Mouse (Mus musculus) small intestine, adult 2 months (tissue): ENCODE measurements at regions not wholly inside any gene's neighbourhood (a gene's known extent, or its start where the extent isn't known, plus 50 kb on each side); places are given as distances from the start of the nearest gene placed in this dataset.
"Not testable (repeated sequence)": the region's sequence is repeated elsewhere in the genome, so short reads cannot be mapped to it uniquely, and the experiment has no call there.

Experiments
- H3K27ac ChIP-seq: fragments of 200-500 bp; 2 replicates; pipeline ENCODE4 v1.5.1; 2012; ENCODE audit warnings: low read depth, low read length, control low read depth, inconsistent platforms; ENCODE audit not compliant: insufficient read depth
- H3K27me3 ChIP-seq: fragments of 200-500 bp; 2 replicates; pipeline ENCODE4 v1.6.1; 2012; ENCODE audit warnings: mild to moderate bottlenecking, moderate library complexity, low read length, inconsistent platforms; ENCODE audit not compliant: control insufficient read depth, insufficient read depth
- H3K36me3 ChIP-seq: fragments of 200-500 bp; 2 replicates; pipeline ENCODE4 v1.6.1; 2012; ENCODE audit warnings: mild to moderate bottlenecking, low read length, control low read depth, inconsistent platforms; ENCODE audit not compliant: control insufficient read depth, insufficient read depth
- H3K4me1 ChIP-seq: fragments of 200-500 bp; 2 replicates; pipeline ENCODE4 v1.6.1; 2012; ENCODE audit warnings: low read length, inconsistent platforms, mixed read lengths; ENCODE audit not compliant: control insufficient read depth, insufficient read depth, insufficient read length
- H3K4me3 ChIP-seq: fragments of 200-500 bp; 2 replicates; pipeline ENCODE4 v1.5.1; 2012; ENCODE audit warnings: low read depth, mild to moderate bottlenecking, control low read depth, inconsistent platforms, low read length, moderate library complexity
- CTCF ChIP-seq: fragments of 200-500 bp; IDR thresholded peaks from 2 replicates; pipeline ENCODE4 v1.5.1; 2012; ENCODE audit warnings: low read depth, mild to moderate bottlenecking, control low read depth, inconsistent platforms, low read length, moderate library complexity, mixed read lengths; ENCODE audit not compliant: insufficient replicate concordance, insufficient read length; ENCODE audit errors: extremely low read depth
- POLR2A ChIP-seq: fragments of 200-500 bp; IDR thresholded peaks from 2 replicates; pipeline ENCODE4 v1.6.1; 2012; ENCODE audit warnings: low read depth, mild to moderate bottlenecking, control low read depth, inconsistent platforms, low read length, moderate library complexity
- WGBS: fragments of 180-500 bp; shearing (Covaris S2); methylation state at CpG from one replicate; pipeline ENCODE4 v1.1.7; 2018; 5-methylcytosine and 5-hydroxymethylcytosine counted together

DNA sequence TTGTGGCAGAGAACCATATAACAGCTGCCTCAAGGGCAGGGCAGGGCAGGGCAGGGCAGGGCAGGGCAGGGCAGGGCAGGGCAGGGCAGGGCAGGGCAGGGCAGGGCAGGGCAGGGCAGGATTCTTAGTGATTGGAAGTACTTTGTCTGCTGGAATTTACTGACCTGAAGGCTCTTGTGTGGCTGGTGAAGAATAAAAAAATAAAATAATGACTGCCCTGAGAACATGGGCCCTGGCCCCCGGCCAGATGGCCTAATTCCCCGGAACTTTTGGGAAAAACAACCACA lies 169.3 kb downstream of the Qk start:
- WGBS, result 52% methylated on average over 2 of the region's 2 CpGs
- H3K27me3 ChIP-seq, H3K4me3 ChIP-seq, H3K36me3 ChIP-seq, H3K4me1 ChIP-seq, H3K27ac ChIP-seq: not testable (repeated sequence)

DNA sequence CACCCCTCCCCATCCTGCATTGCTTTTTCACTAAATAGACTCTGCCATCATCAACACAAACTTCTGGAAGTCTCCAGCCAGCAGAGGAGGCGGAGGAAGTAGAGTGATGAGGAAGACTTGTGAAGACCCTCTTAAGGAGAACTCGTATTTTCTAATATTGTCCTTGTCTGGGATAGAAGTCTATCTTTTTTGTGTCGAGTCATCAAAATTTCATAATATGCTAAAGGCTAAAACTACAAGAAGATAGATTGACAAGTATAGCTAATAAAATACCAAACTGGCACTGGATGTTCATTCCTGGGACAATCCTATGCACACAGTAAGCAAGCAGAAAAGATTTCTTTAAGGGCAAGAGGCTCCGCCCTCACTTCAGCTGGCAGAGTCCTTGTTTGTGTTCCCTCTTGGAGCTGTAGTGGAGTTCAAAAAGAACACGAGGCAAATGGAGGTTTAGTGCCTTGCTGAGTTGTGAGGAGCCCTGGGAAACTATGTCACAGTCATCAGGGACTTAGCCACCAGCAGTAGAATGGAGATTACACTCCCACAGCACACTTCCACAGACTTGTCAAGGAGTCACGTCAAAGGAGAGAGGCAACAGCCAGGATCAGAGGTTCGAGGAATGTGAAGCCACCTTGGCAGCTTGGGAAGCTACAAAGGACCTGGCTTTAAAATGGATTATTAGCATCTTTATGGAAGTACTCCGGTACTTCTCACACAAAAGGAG lies 169.8 kb downstream of the Qk start:
- no peak overlapping the region for H3K27ac ChIP-seq
- H3K27me3 ChIP-seq, result no peaks in the 10 kb centered on the region
- WGBS, result 68% methylated on average over 8 of the region's 8 CpGs
- H3K36me3 ChIP-seq, result no peaks in the 10 kb centered on the region
- TF ChIP-seq CTCF (no peak), POLR2A (no peak)
- no peak overlapping the region for H3K4me3 ChIP-seq
- no peaks in the 10 kb centered on the region for H3K4me1 ChIP-seq

DNA sequence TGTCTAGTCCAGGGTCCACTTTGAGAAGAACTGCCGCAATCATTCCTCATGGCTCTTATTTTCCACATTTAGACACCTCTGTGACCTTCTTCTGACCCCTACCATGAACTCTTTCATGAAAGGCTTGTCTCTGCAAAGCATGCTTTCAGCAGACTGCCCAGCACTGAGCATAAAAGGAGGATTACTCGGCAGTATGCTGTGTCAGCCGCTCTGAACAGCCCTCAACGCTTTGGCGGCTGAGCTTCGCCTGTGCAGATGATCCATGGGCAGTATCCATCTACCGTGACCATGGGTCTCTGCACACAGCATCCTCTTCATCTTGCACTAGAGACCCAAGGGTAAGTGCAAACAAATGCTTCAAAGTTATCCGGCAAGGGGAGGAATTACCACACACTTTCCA lies 172.5 kb downstream of the Qk start:
- WGBS, result 79% methylated on average over 8 of the region's 8 CpGs
- TF ChIP-seq CTCF (no peak), POLR2A (no peak)
- Histone ChIP-seq H3K4me3 (no peak overlapping the region), H3K4me1 (no peaks in the 10 kb centered on the region), H3K36me3 (no peaks in the 10 kb centered on the region), H3K27ac (no peak overlapping the region), H3K27me3 (no peaks in the 10 kb centered on the region)

DNA sequence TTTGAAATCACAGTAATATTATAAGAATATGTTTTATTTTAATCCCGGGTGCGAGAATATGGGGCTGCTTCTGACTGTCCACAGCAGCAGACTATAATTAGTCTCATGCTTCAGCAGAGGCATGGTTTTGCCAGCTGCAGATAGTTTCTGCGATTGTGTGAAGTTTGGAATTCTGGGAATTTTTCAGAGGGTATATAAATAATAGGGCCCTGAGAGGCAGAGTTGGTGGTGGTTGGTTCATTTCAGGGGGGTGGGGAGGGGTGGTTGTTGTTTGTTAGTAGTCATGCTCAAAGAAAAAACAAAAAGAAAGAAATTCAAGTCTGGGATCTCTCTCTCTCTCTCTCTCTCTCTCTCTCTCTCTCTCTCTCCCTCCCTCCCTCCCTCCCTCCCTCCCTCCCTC lies 173.1 kb downstream of the Qk start:
- Histone ChIP-seq H3K27ac (no peak overlapping the region), H3K27me3 (no peaks in the 10 kb centered on the region), H3K36me3 (no peaks in the 10 kb centered on the region), H3K4me1 (no peaks in the 10 kb centered on the region), H3K4me3 (no peak overlapping the region)
- TF ChIP-seq CTCF (no peak), POLR2A (no peak)
- 76% methylated on average over 3 of the region's 3 CpGs for WGBS

DNA sequence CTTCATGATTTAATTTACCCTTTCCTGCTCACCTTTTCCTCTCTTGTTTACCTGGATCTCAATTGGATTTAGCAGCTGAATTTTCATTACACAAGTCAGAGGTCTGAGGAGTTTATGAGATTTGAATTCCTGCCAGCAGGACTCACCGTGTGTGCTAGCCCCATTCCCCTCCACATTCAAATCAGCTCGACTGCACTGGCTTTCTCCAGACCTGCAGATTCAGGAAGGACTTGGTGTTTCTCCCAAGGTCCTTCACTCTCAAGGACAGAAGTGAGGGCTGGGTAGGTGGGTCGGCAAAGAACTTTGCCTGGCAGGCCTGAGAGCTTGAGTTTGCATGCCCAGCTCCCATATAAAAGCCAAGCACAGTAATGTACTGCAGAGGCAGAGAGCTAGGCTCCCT lies 180.8 kb downstream of the Qk start:
- no peak overlapping the region for H3K4me3 ChIP-seq
- no peaks in the 10 kb centered on the region for H3K27me3 ChIP-seq
- H3K27ac ChIP-seq, result no peak overlapping the region
- no peaks in the 10 kb centered on the region for H3K36me3 ChIP-seq
- no peaks in the 10 kb centered on the region for H3K4me1 ChIP-seq
- 33% methylated on average over 3 of the region's 3 CpGs for WGBS
- no peak for TF ChIP-seq CTCF
- TF ChIP-seq POLR2A, result no peak

DNA sequence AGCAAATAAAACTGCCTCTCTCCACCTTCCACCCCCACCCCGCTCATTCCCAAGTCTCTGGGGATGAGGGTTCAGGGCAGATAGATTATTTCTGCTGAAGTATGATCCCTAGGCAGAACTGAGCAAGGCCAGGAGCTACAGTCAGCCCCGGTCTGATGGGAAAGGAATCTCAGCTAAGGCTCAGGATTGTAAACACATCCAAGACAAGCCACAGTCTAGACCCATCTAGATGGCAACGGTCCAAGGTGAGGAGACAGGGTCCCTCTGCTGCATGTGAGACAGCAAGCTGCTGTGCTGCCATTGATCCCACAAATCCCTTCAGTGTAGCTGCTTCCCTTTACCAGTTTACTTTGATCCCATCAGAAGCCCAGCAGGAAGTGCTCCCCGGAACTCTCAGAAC lies 181.3 kb downstream of the Qk start:
- H3K36me3 ChIP-seq, result no peaks in the 10 kb centered on the region
- TF ChIP-seq POLR2A (no peak), CTCF (no peak)
- H3K27me3 ChIP-seq, result no peaks in the 10 kb centered on the region
- H3K27ac ChIP-seq, result no peak overlapping the region
- 55% methylated on average over 4 of the region's 4 CpGs for WGBS
- no peak overlapping the region for H3K4me3 ChIP-seq
- no peaks in the 10 kb centered on the region for H3K4me1 ChIP-seq

DNA sequence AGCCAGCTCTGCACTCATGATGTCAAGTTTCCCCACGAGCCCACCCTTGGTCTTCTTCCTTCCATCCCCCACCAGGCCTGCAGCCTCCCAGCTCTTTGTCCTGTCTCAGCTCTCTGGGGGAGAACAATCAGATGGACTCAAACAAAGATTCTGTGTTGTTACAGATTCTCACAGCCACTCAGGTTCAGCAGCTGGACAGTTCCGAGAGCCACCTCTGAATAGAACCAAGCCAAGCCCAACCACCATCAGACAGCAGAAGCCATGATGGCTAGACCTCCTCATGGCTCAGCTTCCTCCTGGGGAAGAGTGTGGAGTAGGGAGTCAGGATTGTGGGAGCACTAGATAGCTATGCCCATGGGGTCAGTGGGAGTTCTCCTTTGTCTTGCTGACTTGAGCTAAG lies 184.5 kb downstream of the Qk start:
- Histone ChIP-seq H3K36me3 (no peaks in the 10 kb centered on the region), H3K4me1 (no peaks in the 10 kb centered on the region), H3K4me3 (no peak overlapping the region), H3K27ac (no peak overlapping the region), H3K27me3 (no peaks in the 10 kb centered on the region)
- 67% methylated on average over 2 of the region's 2 CpGs for WGBS
- no peak for TF ChIP-seq POLR2A
- TF ChIP-seq CTCF, result no peak

DNA sequence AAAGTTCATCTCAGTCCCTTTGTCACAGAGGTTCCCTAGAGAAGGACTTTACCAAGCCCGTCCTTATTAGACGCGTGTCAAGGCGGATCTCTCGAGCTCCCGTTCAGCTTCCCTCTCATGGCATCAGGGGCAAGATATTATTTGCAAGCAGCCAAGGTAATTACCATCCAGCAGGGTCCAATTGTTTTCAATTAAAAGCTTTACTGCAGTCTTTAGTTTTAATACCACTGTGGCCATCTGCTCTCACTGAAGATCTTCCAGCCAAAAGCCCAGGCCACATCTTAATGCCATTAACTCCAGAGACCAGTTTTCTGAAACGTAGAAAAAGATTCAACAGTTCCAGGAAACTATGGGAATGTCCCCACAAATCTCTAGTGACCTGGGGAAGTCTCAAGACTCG lies 191.1 kb downstream of the Qk start:
- no peaks in the 10 kb centered on the region for H3K36me3 ChIP-seq
- 76% methylated on average over 8 of the region's 8 CpGs for WGBS
- no peak overlapping the region for H3K4me3 ChIP-seq
- no peak overlapping the region for H3K27ac ChIP-seq
- no peaks in the 10 kb centered on the region for H3K27me3 ChIP-seq
- TF ChIP-seq POLR2A (no peak), CTCF (no peak)
- no peaks in the 10 kb centered on the region for H3K4me1 ChIP-seq
